9 mouse cellular contexts compared by ENCODE assay signal in genomic region chr2:130577021-130577420, GRCm38 (mm10). TPM values are rescaled to one million over a fixed set of nuclear protein-coding genes. Genes with fewer than 3 reads are reported as not detected.
A peak's percentile ranks its signal among the peaks of the same experiment; 100 is the strongest.
DNase-seq lines count a peak whose midpoint lies in the region; ATAC-seq lines count a peak whose summit lies in the region.
"Had no signal": no experiment of that assay in that cellular context is flagged by ENCODE, and none has a peak within 500 bp of the region (broad histone marks: within the 10 kb centered on the region; RNA-seq: fewer than 3 reads in every experiment).

No protein-coding gene starts in this region.

- H3K9ac ChIP-seq in hindbrain, embryonic 16.5 days (ENCODE audit: low read depth, low read length) = no peak overlapping the region
- H3K9ac ChIP-seq in embryonic facial prominence, embryonic 12.5 days = no peak overlapping the region
- H3K9ac ChIP-seq in intestine, embryonic 14.5 days (ENCODE audit: low read length) = no peak overlapping the region
- no peak overlapping the region for H3K9ac ChIP-seq in midbrain, embryonic 13.5 days (replicated peaks)

- peaks cover 4% of the 10 kb centered on the region; the same call in 1 of the 2 replicates for H3K9me3 ChIP-seq in hindbrain, embryonic 10.5 days
- H3K9me3 ChIP-seq in hindbrain, embryonic 16.5 days (ENCODE audit: control insufficient read depth, low read length) = no peaks in the 10 kb centered on the region
- H3K9me3 ChIP-seq in embryonic facial prominence, embryonic 12.5 days = no peaks in the 10 kb centered on the region
- no peaks in the 10 kb centered on the region for H3K9me3 ChIP-seq in intestine, embryonic 14.5 days (ENCODE audit: control insufficient read depth, low read length)
- H3K9me3 ChIP-seq in midbrain, embryonic 13.5 days = no peaks in the 10 kb centered on the region

- no peak for ATAC-seq in hindbrain, embryonic 16.5 days
- no peak for ATAC-seq in embryonic facial prominence, embryonic 12.5 days (ENCODE audit: insufficient number of reproducible peaks, insufficient read depth, low FRiP score, low TSS enrichment)
- ATAC-seq in intestine, embryonic 14.5 days (replicated peaks; ENCODE audit: low FRiP score, low TSS enrichment, low read depth) = no peak
- ATAC-seq in midbrain, embryonic 13.5 days = no peak
- ATAC-seq in CD4-positive, CD25-positive, alpha-beta regulatory T cell, adult 4 months = no peak

- H3K36me3 ChIP-seq in hindbrain, embryonic 10.5 days = no peaks in the 10 kb centered on the region
- no peaks in the 10 kb centered on the region for H3K36me3 ChIP-seq in hindbrain, embryonic 16.5 days (ENCODE audit: control insufficient read depth, insufficient read depth, low read length)
- no peaks in the 10 kb centered on the region for H3K36me3 ChIP-seq in embryonic facial prominence, embryonic 12.5 days
- H3K36me3 ChIP-seq in intestine, embryonic 14.5 days (ENCODE audit: control insufficient read depth, insufficient read depth, low read length) = no peaks in the 10 kb centered on the region
- H3K36me3 ChIP-seq in midbrain, embryonic 13.5 days = no peaks in the 10 kb centered on the region

- peak overlapping the region; percentile 41; the same call in 1 of the 2 replicates for H3K4me3 ChIP-seq in hindbrain, embryonic 10.5 days
- H3K4me3 ChIP-seq in hindbrain, embryonic 16.5 days (ENCODE audit: low read length) = no peak overlapping the region; the same call in 1 of the 2 replicates
- no peak overlapping the region for H3K4me3 ChIP-seq in embryonic facial prominence, embryonic 12.5 days
- H3K4me3 ChIP-seq in intestine, embryonic 14.5 days (ENCODE audit: low read depth, low read length) = peak overlapping the region; percentile 25; the same call in 1 of the 2 replicates
- peak overlapping the region; percentile 32 for H3K4me3 ChIP-seq in midbrain, embryonic 13.5 days (replicated peaks)

- H3K4me2 ChIP-seq in hindbrain, embryonic 16.5 days (ENCODE audit: low read length) = no peak overlapping the region; the same call in 1 of the 2 replicates
- peak overlapping the region; percentile 52 for H3K4me2 ChIP-seq in embryonic facial prominence, embryonic 12.5 days (replicated peaks)
- H3K4me2 ChIP-seq in intestine, embryonic 14.5 days (ENCODE audit: low read length) = peak overlapping the region; percentile 46
- peak overlapping the region; percentile 51 for H3K4me2 ChIP-seq in midbrain, embryonic 13.5 days (replicated peaks)

- H3K4me1 ChIP-seq in hindbrain, embryonic 10.5 days (replicated peaks) = peaks cover 36% of the 10 kb centered on the region
- peaks cover 12% of the 10 kb centered on the region for H3K4me1 ChIP-seq in hindbrain, embryonic 16.5 days (ENCODE audit: control insufficient read depth, insufficient read depth, low read depth, low read length)
- H3K4me1 ChIP-seq in embryonic facial prominence, embryonic 12.5 days = peaks cover 16% of the 10 kb centered on the region; the same call in 1 of the 2 replicates
- H3K4me1 ChIP-seq in intestine, embryonic 14.5 days (replicated peaks; ENCODE audit: control insufficient read depth, insufficient read depth, low read length) = 0 out of 2 replicates have a peak, but pooled peaks cover 5% of the 10 kb centered on the region
- H3K4me1 ChIP-seq in midbrain, embryonic 13.5 days (replicated peaks) = peaks cover 33% of the 10 kb centered on the region

- no peak overlapping the region for H3K27ac ChIP-seq in hindbrain, embryonic 10.5 days
- no peak overlapping the region for H3K27ac ChIP-seq in hindbrain, embryonic 16.5 days (ENCODE audit: low read depth, low read length)
- no peak overlapping the region for H3K27ac ChIP-seq in embryonic facial prominence, embryonic 12.5 days
- H3K27ac ChIP-seq in intestine, embryonic 14.5 days (ENCODE audit: low read depth) = no peak overlapping the region
- H3K27ac ChIP-seq in midbrain, embryonic 13.5 days = no peak overlapping the region

- peak; percentile 26 for DNase-seq in hindbrain, embryonic 10.5 days (ENCODE audit: low spot score)
- no peak for DNase-seq in intestine, embryonic 14.5 days (ENCODE audit: low spot score)
- no peak for DNase-seq in spleen, adult 18-20 months
- no peak for DNase-seq in cerebellum, adult 9-10 months

- WGBS in hindbrain, embryonic 10.5 days = 3% methylated on average over 9 of the region's 9 CpGs
- whole genome bisulfite sequencing in hindbrain, embryonic 16.5 days = 5% methylated on average over 9 of the region's 9 CpGs
- WGBS in embryonic facial prominence, embryonic 12.5 days = 3% methylated on average over 9 of the region's 9 CpGs
- 7% methylated on average over 9 of the region's 9 CpGs for WGBS in intestine, embryonic 14.5 days
- 3% methylated on average over 9 of the region's 9 CpGs for WGBS in midbrain, embryonic 13.5 days

- H3K27me3 ChIP-seq in hindbrain, embryonic 10.5 days (ENCODE audit: insufficient read depth, poor library complexity, severe bottlenecking) = peaks cover 94% of the 10 kb centered on the region
- H3K27me3 ChIP-seq in hindbrain, embryonic 16.5 days (replicated peaks; ENCODE audit: control insufficient read depth, insufficient read depth, low read length) = peaks cover 58% of the 10 kb centered on the region
- H3K27me3 ChIP-seq in embryonic facial prominence, embryonic 12.5 days = peaks cover 72% of the 10 kb centered on the region
- H3K27me3 ChIP-seq in intestine, embryonic 14.5 days (replicated peaks; ENCODE audit: control insufficient read depth, insufficient read depth, low read length) = peaks cover 79% of the 10 kb centered on the region
- H3K27me3 ChIP-seq in midbrain, embryonic 13.5 days = peaks cover 76% of the 10 kb centered on the region

RNA-seq across cellular contexts. Expression of gene Oxt, which starts 1.0 kb away (rescaled TPM):
- not detected in 2 replicates for polyA plus RNA-seq in hindbrain, embryonic 10.5 days (2016; fragmentation: Nextera tagmentation; extraction: Ambion mirVana)
- 0.31 TPM in 1 of 2 replicates, not detected in the other for polyA plus RNA-seq in hindbrain, embryonic 16.5 days (2015; fragmentation: Nextera tagmentation; extraction: Ambion mirVana)
- not detected in 2 replicates for polyA plus RNA-seq in embryonic facial prominence, embryonic 12.5 days (2016; fragmentation: Nextera tagmentation; extraction: Ambion mirVana)
- not detected in 2 replicates for polyA plus RNA-seq in intestine, embryonic 14.5 days (2014; fragmentation: Nextera tagmentation; extraction: Ambion mirVana)
- polyA plus RNA-seq in midbrain, embryonic 13.5 days (2015; fragmentation: Nextera tagmentation; extraction: Ambion mirVana) = not detected in 2 replicates
- polyA plus RNA-seq in CD4-positive, CD25-positive, alpha-beta regulatory T cell, adult 4 months (2017; shearing (Covaris generic)) = not detected
- polyA plus RNA-seq: liver, adult 2 months had no signal

RNA-seq across cellular contexts. Expression of gene Avp, which starts 5.3 kb away (rescaled TPM):
- not detected in 2 replicates for polyA plus RNA-seq in hindbrain, embryonic 10.5 days (2016; fragmentation: Nextera tagmentation; extraction: Ambion mirVana)
- 2.4 TPM in 1 of 2 replicates, not detected in the other for polyA plus RNA-seq in hindbrain, embryonic 16.5 days (2015; fragmentation: Nextera tagmentation; extraction: Ambion mirVana)
- polyA plus RNA-seq in embryonic facial prominence, embryonic 12.5 days (2016; fragmentation: Nextera tagmentation; extraction: Ambion mirVana) = not detected in 2 replicates
- not detected in 2 replicates for polyA plus RNA-seq in intestine, embryonic 14.5 days (2014; fragmentation: Nextera tagmentation; extraction: Ambion mirVana)
- polyA plus RNA-seq in midbrain, embryonic 13.5 days (2015; fragmentation: Nextera tagmentation; extraction: Ambion mirVana) = 0.88 TPM in 1 of 2 replicates, not detected in the other
- polyA plus RNA-seq in CD4-positive, CD25-positive, alpha-beta regulatory T cell, adult 4 months (2017; shearing (Covaris generic)) = not detected
- polyA plus RNA-seq: liver, adult 2 months had no signal

RNA-seq across cellular contexts. Expression of gene Mrps26, which starts 13.5 kb away (rescaled TPM):
- 91.1 and 100 TPM in 2 replicates for polyA plus RNA-seq in hindbrain, embryonic 10.5 days (2016; fragmentation: Nextera tagmentation; extraction: Ambion mirVana)
- 103 and 113 TPM in 2 replicates for polyA plus RNA-seq in hindbrain, embryonic 16.5 days (2015; fragmentation: Nextera tagmentation; extraction: Ambion mirVana)
- polyA plus RNA-seq in embryonic facial prominence, embryonic 12.5 days (2016; fragmentation: Nextera tagmentation; extraction: Ambion mirVana) = 76.9 and 77.0 TPM in 2 replicates
- 97.4 and 100 TPM in 2 replicates for polyA plus RNA-seq in intestine, embryonic 14.5 days (2014; fragmentation: Nextera tagmentation; extraction: Ambion mirVana)
- polyA plus RNA-seq in midbrain, embryonic 13.5 days (2015; fragmentation: Nextera tagmentation; extraction: Ambion mirVana) = 81.9 and 94.9 TPM in 2 replicates
- polyA plus RNA-seq in CD4-positive, CD25-positive, alpha-beta regulatory T cell, adult 4 months (2017; shearing (Covaris generic)) = 10 to 100 TPM; 22.9 to 28.7 TPM

RNA-seq across cellular contexts. Expression of gene Fastkd5, which starts 52.8 kb away (rescaled TPM):
- polyA plus RNA-seq in hindbrain, embryonic 10.5 days (2016; fragmentation: Nextera tagmentation; extraction: Ambion mirVana) = 17.7 and 19.5 TPM in 2 replicates
- 9.7 and 10.8 TPM in 2 replicates for polyA plus RNA-seq in hindbrain, embryonic 16.5 days (2015; fragmentation: Nextera tagmentation; extraction: Ambion mirVana)
- polyA plus RNA-seq in embryonic facial prominence, embryonic 12.5 days (2016; fragmentation: Nextera tagmentation; extraction: Ambion mirVana) = 17.5 and 18.6 TPM in 2 replicates
- 17.2 and 17.7 TPM in 2 replicates for polyA plus RNA-seq in intestine, embryonic 14.5 days (2014; fragmentation: Nextera tagmentation; extraction: Ambion mirVana)
- 13.8 and 13.9 TPM in 2 replicates for polyA plus RNA-seq in midbrain, embryonic 13.5 days (2015; fragmentation: Nextera tagmentation; extraction: Ambion mirVana)
- polyA plus RNA-seq in CD4-positive, CD25-positive, alpha-beta regulatory T cell, adult 4 months (2017; shearing (Covaris generic)) = 10 to 100 TPM; 12.0 to 12.5 TPM

RNA-seq across cellular contexts. Expression of gene Ubox5, which starts 52.8 kb away (rescaled TPM):
- polyA plus RNA-seq in hindbrain, embryonic 10.5 days (2016; fragmentation: Nextera tagmentation; extraction: Ambion mirVana) = 19.4 and 19.8 TPM in 2 replicates
- polyA plus RNA-seq in hindbrain, embryonic 16.5 days (2015; fragmentation: Nextera tagmentation; extraction: Ambion mirVana) = 8.9 and 9.9 TPM in 2 replicates
- 15.5 and 16.3 TPM in 2 replicates for polyA plus RNA-seq in embryonic facial prominence, embryonic 12.5 days (2016; fragmentation: Nextera tagmentation; extraction: Ambion mirVana)
- 15.9 and 17.2 TPM in 2 replicates for polyA plus RNA-seq in intestine, embryonic 14.5 days (2014; fragmentation: Nextera tagmentation; extraction: Ambion mirVana)
- 12.8 and 13.4 TPM in 2 replicates for polyA plus RNA-seq in midbrain, embryonic 13.5 days (2015; fragmentation: Nextera tagmentation; extraction: Ambion mirVana)
- 10 to 100 TPM in 1 of 2 experiments, 1 to 10 TPM in 1; 8.4 to 14.8 TPM for polyA plus RNA-seq in CD4-positive, CD25-positive, alpha-beta regulatory T cell, adult 4 months (2017; shearing (Covaris generic))

Comparison
In these comparisons a context has a peak if more than half of its experiments do, and no peak if none do; other contexts are left out.
1. H3K4me3 ChIP-seq: peak in hindbrain, embryonic 10.5 days (single experiment), intestine, embryonic 14.5 days (single experiment) and midbrain, embryonic 13.5 days (single experiment); none in hindbrain, embryonic 16.5 days (single experiment) and embryonic facial prominence, embryonic 12.5 days (single experiment).